Mouse (Mus musculus) intestine, embryonic 16.5 days (tissue): ENCODE measurements around the gene Polrmt. TPM values are rescaled to one million over a fixed set of nuclear protein-coding genes. Genes with fewer than 3 reads are reported as not detected.

ENCODE experiments used
- ATAC-seq: fragments of 200-750 bp; cut with Nextera tagmentation; 2 replicates; pipeline ENCODE4 v1.8.0; 2017; ENCODE audit warnings: moderate TSS enrichment, moderate library complexity
- H3K27ac ChIP-seq: fragments of 300-500 bp; sonication (generic); 2 replicates; pipeline ENCODE4 v1.5.1; 2014; ENCODE audit warnings: mild to moderate bottlenecking, low read length
- H3K27me3 ChIP-seq: fragments of 300-500 bp; sonication (generic); replicated peaks from 2 replicates; pipeline ENCODE4 v1.6.1; 2014; ENCODE audit warnings: low read length, control low read depth, mixed read lengths; ENCODE audit not compliant: control insufficient read depth, insufficient read depth
- H3K36me3 ChIP-seq: fragments of 300-500 bp; sonication (generic); 2 replicates; pipeline ENCODE4 v1.6.1; 2014; ENCODE audit warnings: low read length, control low read depth; ENCODE audit not compliant: control insufficient read depth, insufficient read depth
- H3K4me1 ChIP-seq: fragments of 300-500 bp; sonication (generic); 2 replicates; pipeline ENCODE4 v1.6.1; 2014; ENCODE audit warnings: low read length, control low read depth, mixed read lengths; ENCODE audit not compliant: control insufficient read depth, insufficient read depth
- H3K4me2 ChIP-seq: fragments of 300-500 bp; sonication (generic); 2 replicates; pipeline ENCODE4 v1.6.1; 2014; ENCODE audit warnings: low read depth, low read length, control low read depth
- H3K4me3 ChIP-seq: fragments of 300-500 bp; sonication (generic); 2 replicates; pipeline ENCODE4 v1.5.1; 2014; ENCODE audit warnings: mild to moderate bottlenecking, low read length
- H3K9ac ChIP-seq: fragments of 300-500 bp; sonication (generic); 2 replicates; pipeline ENCODE4 v1.6.1; 2014; ENCODE audit warnings: low read depth, low read length
- H3K9me3 ChIP-seq: fragments of 300-500 bp; sonication (generic); 2 replicates; pipeline ENCODE4 v1.6.1; 2016; ENCODE audit warnings: low read length, control low read depth; ENCODE audit not compliant: control insufficient read depth
- WGBS: fragments of 180-500 bp; shearing (Covaris S2); extraction: QIAGEN DNeasy Blood & Tissue Kit; methylation state at CpG from one replicate; pipeline ENCODE4 v1.1.7; 2014; 5-methylcytosine and 5-hydroxymethylcytosine counted together
- polyA plus RNA-seq: library from polyadenylated mRNA; unstranded; fragments of >200 nt; fragmentation: Nextera tagmentation; extraction: Ambion mirVana; gene quantifications from 2 replicates; pipeline ENCODE4 v1.2.1, GENCODE M21; 2015

Polrmt gene
- polyA plus RNA-seq, 1 experiment from 2014 or later = 40.5 TPM

DNA sequence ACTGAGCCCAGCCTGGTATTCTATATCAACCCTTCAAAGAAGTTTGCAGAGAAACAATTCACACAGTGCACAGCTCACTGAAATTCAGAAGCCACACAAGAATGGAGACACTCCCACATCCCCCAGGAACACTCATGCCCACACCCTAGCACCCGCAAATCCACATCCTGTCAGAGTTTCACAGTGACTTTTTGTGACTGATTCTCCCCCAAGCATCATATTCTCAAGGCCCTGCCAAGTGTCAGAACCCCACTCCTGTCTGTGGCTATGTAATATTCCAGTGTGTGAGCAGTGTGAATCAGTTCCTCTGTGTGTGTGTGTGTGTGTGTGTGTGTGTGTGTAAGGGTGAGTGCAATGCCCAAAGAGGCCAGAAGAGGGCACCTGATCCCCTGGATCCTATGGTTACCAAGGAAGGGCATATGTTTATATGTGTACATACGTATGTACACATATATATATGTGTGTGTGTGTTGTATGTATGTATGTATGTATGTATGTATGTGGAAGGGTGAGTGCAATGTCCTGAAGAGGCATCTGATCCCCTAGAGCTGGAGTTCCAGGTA is 54.3 kb downstream of the Polrmt start:
- no peaks in the 10 kb centered on the region for H3K27me3 ChIP-seq
- ATAC-seq = no peak
- WGBS = 94% methylated on average over 2 of the region's 2 CpGs
- no peaks in the 10 kb centered on the region for H3K9me3 ChIP-seq
- no peak overlapping the region for H3K27ac ChIP-seq
- peaks cover 21% of the 10 kb centered on the region for H3K4me1 ChIP-seq
- H3K4me2 ChIP-seq = no peak overlapping the region
- peaks cover 17% of the 10 kb centered on the region for H3K36me3 ChIP-seq
- H3K4me3 ChIP-seq = no peak overlapping the region
- H3K9ac ChIP-seq = no peak overlapping the region

- H3K4me1 ChIP-seq = peaks cover 2% of the 10 kb centered on the region
- no peak for ATAC-seq
- no peak overlapping the region for H3K27ac ChIP-seq
- H3K9ac ChIP-seq = no peak overlapping the region
- no peak overlapping the region for H3K4me3 ChIP-seq
- H3K36me3 ChIP-seq = peaks cover 35% of the 10 kb centered on the region
- H3K9me3 ChIP-seq = no peaks in the 10 kb centered on the region
- no peaks in the 10 kb centered on the region for H3K27me3 ChIP-seq
- WGBS = 85% methylated on average over 3 of the region's 3 CpGs
- no peak overlapping the region for H3K4me2 ChIP-seq
Observed at GRCm38 (mm10) chr10:79689178-79689577, 57.2 kb downstream of the Polrmt start.

DNA sequence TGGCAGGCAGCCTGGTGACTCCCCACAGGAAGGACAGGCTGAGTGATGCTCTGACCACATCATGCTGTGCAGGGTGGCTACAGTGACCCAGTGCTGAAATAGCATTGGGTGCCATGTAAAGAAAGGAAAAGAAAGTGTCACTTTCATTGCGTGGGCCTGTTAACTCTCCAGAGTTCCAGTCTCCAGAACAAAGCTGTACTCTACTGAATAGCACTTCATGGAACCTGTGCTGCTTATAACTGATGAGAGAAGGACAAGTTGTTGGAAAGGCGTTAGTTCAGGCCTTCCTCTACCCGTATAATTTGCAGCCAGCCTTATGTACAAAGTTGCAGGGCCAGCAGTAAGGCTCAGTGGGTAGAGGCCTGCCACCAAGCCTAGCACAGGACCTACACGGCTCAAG is 57.7 kb downstream of the Polrmt start, which contains the start of gene Gzmm:
Gene Gzmm (plus strand): TSS at position 301 of the 400 bp plus-strand sequence.
- H3K27me3 ChIP-seq = no peaks in the 10 kb centered on the region
- no peak within 1 kb of the TSS for H3K9ac ChIP-seq
- ATAC-seq = no peak
- H3K9me3 ChIP-seq = no peaks in the 10 kb centered on the region
- H3K4me1 ChIP-seq = peaks cover 7% of the 10 kb centered on the region
- no peak within 1 kb of the TSS for H3K27ac ChIP-seq
- peaks cover 35% of the 10 kb centered on the region for H3K36me3 ChIP-seq
- WGBS = 74% methylated on average over 4 of the region's 4 CpGs
- no peak within 1 kb of the TSS for H3K4me2 ChIP-seq
- no peak within 1 kb of the TSS for H3K4me3 ChIP-seq

DNA sequence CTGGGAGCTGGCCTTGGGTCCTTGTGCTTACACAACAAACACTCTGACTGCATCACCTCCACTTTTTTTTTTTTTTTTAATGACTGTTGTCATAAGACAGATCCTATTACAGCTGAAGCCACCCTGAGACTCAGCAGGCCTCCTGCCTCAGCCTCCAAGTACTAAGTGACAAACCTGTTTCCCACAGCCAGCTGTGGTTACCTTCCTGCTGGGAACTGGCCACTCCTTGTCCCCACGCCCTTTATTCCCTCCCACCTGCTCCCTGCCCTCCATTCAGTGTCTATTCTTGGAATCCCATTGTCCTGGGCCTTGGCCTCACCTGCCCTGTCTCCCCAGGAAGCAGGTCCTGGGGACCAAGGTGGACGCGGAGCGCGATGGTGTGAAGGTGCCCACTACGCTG is 58.9 kb downstream of the Polrmt start:
- no peak overlapping the region for H3K9ac ChIP-seq
- H3K4me3 ChIP-seq = no peak overlapping the region
- H3K9me3 ChIP-seq = no peaks in the 10 kb centered on the region
- H3K4me1 ChIP-seq = peaks cover 15% of the 10 kb centered on the region
- 93% methylated on average over 6 of the region's 6 CpGs for WGBS
- H3K27ac ChIP-seq = no peak overlapping the region
- ATAC-seq = no peak
- no peak overlapping the region for H3K4me2 ChIP-seq
- H3K36me3 ChIP-seq = peaks cover 35% of the 10 kb centered on the region
- H3K27me3 ChIP-seq = no peaks in the 10 kb centered on the region

DNA sequence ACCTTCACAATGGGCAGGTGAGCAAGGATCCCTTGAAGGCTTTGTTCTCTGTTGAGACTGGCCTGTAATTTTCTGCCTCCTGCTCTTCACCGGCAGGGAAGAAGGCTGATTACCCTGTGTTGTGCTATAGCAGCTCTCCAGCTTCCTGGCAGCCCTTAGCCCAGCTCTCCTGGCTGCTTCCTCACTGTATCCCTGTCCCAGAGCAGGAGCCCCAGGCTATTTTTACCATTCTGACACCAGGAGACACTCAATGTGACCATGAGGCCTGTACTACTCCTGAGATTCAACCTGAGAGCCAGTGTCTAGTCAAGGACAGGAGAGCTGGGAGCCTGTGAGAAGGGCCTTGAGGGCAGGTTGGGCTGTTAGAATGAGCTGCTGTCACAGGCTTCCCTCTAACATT is 59.7 kb downstream of the Polrmt start:
- H3K4me2 ChIP-seq = no peak overlapping the region
- H3K9ac ChIP-seq = no peak overlapping the region
- H3K27me3 ChIP-seq = no peaks in the 10 kb centered on the region
- H3K36me3 ChIP-seq = peaks cover 35% of the 10 kb centered on the region
- no peak for ATAC-seq
- no peaks in the 10 kb centered on the region for H3K9me3 ChIP-seq
- H3K27ac ChIP-seq = no peak overlapping the region
- H3K4me1 ChIP-seq = peaks cover 15% of the 10 kb centered on the region
- H3K4me3 ChIP-seq = no peak overlapping the region
- 89% methylated on average over 1 of the region's 1 CpGs for WGBS

DNA sequence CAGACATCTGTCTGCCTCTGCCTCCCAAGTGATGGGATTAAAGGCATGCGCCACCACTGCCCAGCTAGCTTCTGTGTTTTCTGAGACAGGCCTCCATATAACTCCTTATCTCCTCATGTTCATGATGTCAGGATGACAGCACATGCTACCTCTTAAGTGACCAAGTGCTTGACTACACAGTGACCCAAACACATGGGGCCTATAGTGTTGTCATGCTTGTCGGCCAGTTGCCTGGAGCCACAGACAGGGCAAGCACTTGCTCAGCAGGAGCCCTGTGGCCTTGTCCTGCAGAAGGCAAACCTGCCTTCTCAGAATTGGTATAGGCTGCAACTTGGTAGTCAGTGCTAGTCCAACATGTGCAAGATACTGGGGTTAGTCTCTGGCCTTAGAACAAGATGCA is 60.2 kb downstream of the Polrmt start:
- 90% methylated on average over 2 of the region's 2 CpGs for WGBS
- H3K36me3 ChIP-seq = peaks cover 35% of the 10 kb centered on the region
- no peaks in the 10 kb centered on the region for H3K9me3 ChIP-seq
- H3K9ac ChIP-seq = no peak overlapping the region
- no peaks in the 10 kb centered on the region for H3K27me3 ChIP-seq
- no peak overlapping the region for H3K4me3 ChIP-seq
- no peak overlapping the region for H3K27ac ChIP-seq
- no peak overlapping the region for H3K4me2 ChIP-seq
- ATAC-seq = no peak
- H3K4me1 ChIP-seq = peaks cover 15% of the 10 kb centered on the region

Other genes with a start within 250 kb of the Polrmt start
- gene Plpp2, start 212.8 kb downstream of the Polrmt start, polyA plus RNA-seq = 140 and 145 TPM in 2 replicates
- gene Mier2, start 191.4 kb downstream of the Polrmt start, polyA plus RNA-seq = 36.7 and 38.4 TPM in 2 replicates
- not detected in 2 replicates for gene Theg, start 159.2 kb downstream of the Polrmt start, polyA plus RNA-seq
- 0.02 and 0.07 TPM in 2 replicates for gene C2cd4c, start 132.6 kb downstream of the Polrmt start, polyA plus RNA-seq
- 1.1 and 2.5 TPM in 2 replicates for gene Shc2, start 108.7 kb downstream of the Polrmt start, polyA plus RNA-seq
- not detected in 2 replicates for gene Odf3l2, start 100.8 kb downstream of the Polrmt start, polyA plus RNA-seq
- gene Madcam1, start 82.0 kb downstream of the Polrmt start, polyA plus RNA-seq = 27.4 and 31.8 TPM in 2 replicates
- gene Tpgs1, start 77.2 kb downstream of the Polrmt start, polyA plus RNA-seq = 56.8 and 64.4 TPM in 2 replicates
- 120 and 128 TPM in 2 replicates for gene Cdc34, start 64.4 kb downstream of the Polrmt start, polyA plus RNA-seq
- 0.21 and 0.56 TPM in 2 replicates for gene Gzmm, start 57.6 kb downstream of the Polrmt start, polyA plus RNA-seq
- gene Bsg, start 42.1 kb downstream of the Polrmt start, polyA plus RNA-seq = 1,158 and 1,189 TPM in 2 replicates
- 0.04 TPM in 1 of 2 replicates, not detected in the other for gene Hcn2, start 29.9 kb downstream of the Polrmt start, polyA plus RNA-seq
- 0.26 TPM in 1 of 2 replicates, not detected in the other for gene Fgf22, start 8.5 kb upstream of the Polrmt start, polyA plus RNA-seq
- 39.7 and 56.6 TPM in 2 replicates for gene Rnf126, start 20.4 kb upstream of the Polrmt start, polyA plus RNA-seq
- 15.1 and 16.6 TPM in 2 replicates for gene Fstl3, start 30.7 kb upstream of the Polrmt start, polyA plus RNA-seq
- 0.07 and 0.11 TPM in 2 replicates for gene Prss57, start 44.4 kb upstream of the Polrmt start, polyA plus RNA-seq
- gene Palm, start 47.0 kb upstream of the Polrmt start, polyA plus RNA-seq = 44.1 and 44.8 TPM in 2 replicates
- 204 and 210 TPM in 2 replicates for gene Misp, start 74.4 kb upstream of the Polrmt start, polyA plus RNA-seq
- gene Ptbp1, start 107.8 kb upstream of the Polrmt start, polyA plus RNA-seq = 295 and 302 TPM in 2 replicates
- gene Prtn3, start 127.9 kb upstream of the Polrmt start, polyA plus RNA-seq = 2.7 and 2.8 TPM in 2 replicates
- gene Plppr3, start 128.1 kb upstream of the Polrmt start, polyA plus RNA-seq = 25.5 and 28.2 TPM in 2 replicates
- gene Elane, start 139.7 kb upstream of the Polrmt start, polyA plus RNA-seq = 0.42 and 2.4 TPM in 2 replicates
- gene Cfd, start 144.3 kb upstream of the Polrmt start, polyA plus RNA-seq = not detected in 2 replicates
- 34.1 and 37.2 TPM in 2 replicates for gene Med16, start 162.3 kb upstream of the Polrmt start, polyA plus RNA-seq
- 2.1 and 7.8 TPM in 2 replicates for gene Gm26602, start 164.3 kb upstream of the Polrmt start, polyA plus RNA-seq
- gene Kiss1r, start 170.4 kb upstream of the Polrmt start, polyA plus RNA-seq = 0.68 and 0.69 TPM in 2 replicates
- 105 and 116 TPM in 2 replicates for gene R3hdm4, start 174.6 kb upstream of the Polrmt start, polyA plus RNA-seq
- gene Arid3a, start 180.5 kb upstream of the Polrmt start, polyA plus RNA-seq = 19.4 and 22.1 TPM in 2 replicates
- 86.2 and 96.6 TPM in 2 replicates for gene Wdr18, start 213.6 kb upstream of the Polrmt start, polyA plus RNA-seq
- gene Grin3b, start 224.1 kb upstream of the Polrmt start, polyA plus RNA-seq = 0.15 and 0.16 TPM in 2 replicates
- 7.0 and 9.7 TPM in 2 replicates for gene Tmem259, start 237.7 kb upstream of the Polrmt start, polyA plus RNA-seq
- gene Cnn2, start 242.0 kb upstream of the Polrmt start, polyA plus RNA-seq = 226 and 245 TPM in 2 replicates
- gene Abca7, start 249.9 kb upstream of the Polrmt start, polyA plus RNA-seq = 3.3 and 3.4 TPM in 2 replicates